13 mouse cellular contexts compared by ENCODE assay signal in the genomic region with DNA sequence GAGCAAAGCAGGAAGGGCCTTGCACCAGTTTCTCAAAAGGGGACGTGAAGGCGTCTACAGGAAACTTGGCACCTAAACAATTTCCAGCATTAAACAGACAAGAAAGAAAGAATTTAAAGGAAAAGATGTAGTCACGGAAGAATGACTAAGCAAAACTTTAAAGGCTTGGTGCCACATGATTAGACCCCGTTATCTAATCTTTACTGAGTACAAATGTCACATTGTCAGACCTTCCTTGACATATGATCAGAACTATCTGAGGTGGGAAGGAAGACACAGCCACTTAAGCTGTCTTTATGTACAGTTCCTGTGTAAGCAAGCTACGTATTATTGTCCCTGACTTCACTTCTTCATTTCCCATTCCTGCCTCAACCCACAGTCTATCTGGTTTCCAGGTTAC. TPM values are rescaled to one million over a fixed set of nuclear protein-coding genes. Genes with fewer than 3 reads are reported as not detected.
DNase-seq lines count a peak whose midpoint lies in the region; ATAC-seq and TF ChIP-seq lines count a peak whose summit lies in the region.
"Had no signal": no experiment of that assay in that cellular context is flagged by ENCODE, and none has a peak within 500 bp of the region (broad histone marks: within the 10 kb centered on the region; RNA-seq: fewer than 3 reads in every experiment).

No protein-coding gene starts in this region.

- no peak for TF ChIP-seq POLR2A in embryonic fibroblast, embryonic 13.5 days (IDR thresholded peaks at IDR 0.05; ENCODE audit: low read depth, low read length)

- H3K9me3 ChIP-seq in liver, embryonic 11.5 days (ENCODE audit: control insufficient read depth, low read length) = no peaks in the 10 kb centered on the region
- H3K9me3 ChIP-seq in liver, embryonic 15.5 days (replicated peaks) = no peaks in the 10 kb centered on the region
- H3K9me3 ChIP-seq in stomach, postnatal 0 days (ENCODE audit: control insufficient read depth, low read length) = no peaks in the 10 kb centered on the region
- H3K9me3 ChIP-seq: kidney, embryonic 15.5 days had no signal

- no peaks in the 10 kb centered on the region for H3K27me3 ChIP-seq in liver, embryonic 11.5 days (replicated peaks; ENCODE audit: control insufficient read depth, insufficient read depth, low read length)
- no peaks in the 10 kb centered on the region for H3K27me3 ChIP-seq in liver, embryonic 15.5 days
- no peaks in the 10 kb centered on the region for H3K27me3 ChIP-seq in stomach, postnatal 0 days (ENCODE audit: control insufficient read depth, insufficient read depth, low read length)
- H3K27me3 ChIP-seq: kidney, embryonic 15.5 days had no signal

- H3K4me1 ChIP-seq in liver, embryonic 11.5 days (replicated peaks; ENCODE audit: control insufficient read depth, insufficient read depth, low read length) = peaks cover 30% of the 10 kb centered on the region
- peaks cover 9% of the 10 kb centered on the region for H3K4me1 ChIP-seq in embryonic fibroblast, embryonic 13.5 days (ENCODE audit: control insufficient read depth, insufficient read depth, low read length)
- peaks cover 67% of the 10 kb centered on the region for H3K4me1 ChIP-seq in liver, embryonic 15.5 days (replicated peaks)
- no peaks in the 10 kb centered on the region for H3K4me1 ChIP-seq in stomach, postnatal 0 days (replicated peaks; ENCODE audit: control insufficient read depth, insufficient read depth)

- peak; percentile 48 for ATAC-seq in liver, embryonic 11.5 days (replicated peaks; ENCODE audit: low FRiP score)
- ATAC-seq in liver, embryonic 15.5 days (ENCODE audit: insufficient read depth) = no peak; the same call in 1 of the 2 replicates
- ATAC-seq in stomach, postnatal 0 days (ENCODE audit: low FRiP score, low TSS enrichment) = no peak
- no peak for ATAC-seq in activated CD4-positive, CD25-positive, alpha-beta regulatory T cell, adult 4 months

- peak overlapping the region; percentile 35; the same call in 1 of the 2 replicates for H3K9ac ChIP-seq in liver, embryonic 11.5 days (ENCODE audit: low read depth, low read length)
- 0 out of 2 replicates have a peak overlapping the region, but pooled peaks have one; percentile 25 for H3K9ac ChIP-seq in liver, embryonic 15.5 days
- H3K9ac ChIP-seq in stomach, postnatal 0 days (ENCODE audit: low read length) = no peak overlapping the region
- H3K9ac ChIP-seq: kidney, embryonic 15.5 days had no signal

- H3K4me3 ChIP-seq in liver, embryonic 11.5 days (ENCODE audit: low read depth, low read length) = no peak overlapping the region
- H3K4me3 ChIP-seq in embryonic fibroblast, embryonic 13.5 days (ENCODE audit: insufficient read depth, low read length) = no peak overlapping the region
- 0 out of 2 replicates have a peak overlapping the region, but pooled peaks have one; percentile 9 for H3K4me3 ChIP-seq in liver, embryonic 15.5 days (replicated peaks)
- H3K4me3 ChIP-seq in stomach, postnatal 0 days (ENCODE audit: low read depth, low read length) = no peak overlapping the region
- H3K4me3 ChIP-seq: kidney, embryonic 15.5 days had no signal

- peak overlapping the region; percentile 78 for H3K27ac ChIP-seq in liver, embryonic 11.5 days (ENCODE audit: low read depth, low read length)
- H3K27ac ChIP-seq in embryonic fibroblast, embryonic 13.5 days (ENCODE audit: insufficient read depth, low read length) = peak overlapping the region; percentile 99
- H3K27ac ChIP-seq in liver, embryonic 15.5 days (replicated peaks) = peak overlapping the region; percentile 84
- no peak overlapping the region for H3K27ac ChIP-seq in stomach, postnatal 0 days (replicated peaks)
- H3K27ac ChIP-seq: kidney, embryonic 15.5 days had no signal

- DNase-seq in liver, embryonic 11.5 days (ENCODE audit: low spot score) = no peak
- no peak for DNase-seq in liver
- no peak for DNase-seq in gastrocnemius, adult 8-10 months (ENCODE audit: low spot score in 2 of 2)
- DNase-seq in stomach, postnatal 0 days (ENCODE audit: low spot score) = no peak
- DNase-seq: adrenal gland, adult 2 months; embryo, embryonic 11 days; heart, postnatal 36 days; lung, adult 18-20 months; thymus, adult 18-20 months had no signal

- no peak for TF ChIP-seq CTCF in embryonic fibroblast, embryonic 13.5 days (IDR thresholded peaks at IDR 0.05; ENCODE audit: borderline replicate concordance, insufficient read depth, low read length)
- no peak for TF ChIP-seq CTCF in stomach, postnatal 0 days (IDR thresholded peaks at IDR 0.05; ENCODE audit: low read depth)

- H3K4me2 ChIP-seq in liver, embryonic 11.5 days = peak overlapping the region; percentile 58
- peak overlapping the region; percentile 57 for H3K4me2 ChIP-seq in liver, embryonic 15.5 days
- H3K4me2 ChIP-seq in stomach, postnatal 0 days (replicated peaks; ENCODE audit: low read depth) = no peak overlapping the region
- H3K4me2 ChIP-seq: kidney, embryonic 15.5 days had no signal

- TF ChIP-seq EP300 in stomach, postnatal 0 days (optimal IDR thresholded peaks at IDR 0.05) = no peak

- no peaks in the 10 kb centered on the region for H3K36me3 ChIP-seq in liver, embryonic 11.5 days (ENCODE audit: control insufficient read depth, insufficient read depth, low read length)
- no peaks in the 10 kb centered on the region for H3K36me3 ChIP-seq in liver, embryonic 15.5 days (replicated peaks)
- H3K36me3 ChIP-seq in stomach, postnatal 0 days (ENCODE audit: control insufficient read depth, insufficient read depth, low read length) = no peaks in the 10 kb centered on the region
- H3K36me3 ChIP-seq: kidney, embryonic 15.5 days had no signal

- WGBS in liver, embryonic 11.5 days = 41% methylated on average over 5 of the region's 5 CpGs
- 14% methylated on average over 5 of the region's 5 CpGs for WGBS in liver, embryonic 15.5 days (ENCODE audit: insufficient replicate concordance)
- WGBS in stomach, postnatal 0 days = 47% methylated on average over 5 of the region's 5 CpGs

RNA-seq across cellular contexts. Expression of a gene that starts 3.1 kb away (rescaled TPM):
- 64.4 and 78.9 TPM in 2 replicates for polyA plus RNA-seq in liver, embryonic 11.5 days (2014; fragmentation: Nextera tagmentation; extraction: Ambion mirVana)
- polyA plus RNA-seq in embryonic fibroblast, embryonic 13.5 days (2011; ENCODE audit: insufficient read length, low read depth, missing spikeins) = 92.1 and 103 TPM in 2 replicates
- 30.3 and 37.5 TPM in 2 replicates for polyA plus RNA-seq in liver, embryonic 15.5 days (2015; fragmentation: Nextera tagmentation; extraction: Ambion mirVana)
- 1 to 10 TPM; 5.5 to 9.3 (median 7.5) TPM for total RNA-seq in gastrocnemius, adult 8-10 months (2022)
- polyA plus RNA-seq in stomach, postnatal 0 days (2015; fragmentation: Nextera tagmentation; extraction: Ambion mirVana) = 46.5 and 55.6 TPM in 2 replicates
- 10 to 100 TPM; 26.5 to 32.2 TPM for polyA plus RNA-seq in activated CD4-positive, CD25-positive, alpha-beta regulatory T cell, adult 4 months (2017; shearing (Covaris generic))

RNA-seq across cellular contexts. Expression of a gene that starts 8.0 kb away (rescaled TPM):
- polyA plus RNA-seq in liver, embryonic 11.5 days (2014; fragmentation: Nextera tagmentation; extraction: Ambion mirVana) = 178 and 191 TPM in 2 replicates
- 486 and 500 TPM in 2 replicates for polyA plus RNA-seq in embryonic fibroblast, embryonic 13.5 days (2011; ENCODE audit: insufficient read length, low read depth, missing spikeins)
- 69.2 and 84.9 TPM in 2 replicates for polyA plus RNA-seq in liver, embryonic 15.5 days (2015; fragmentation: Nextera tagmentation; extraction: Ambion mirVana)
- 100 to 1,000 TPM in 1 of 4 experiments, 10 to 100 TPM in 3; 91.2 to 102 (median 96.4) TPM for total RNA-seq in gastrocnemius, adult 8-10 months (2022)
- polyA plus RNA-seq in stomach, postnatal 0 days (2015; fragmentation: Nextera tagmentation; extraction: Ambion mirVana) = 94.4 and 94.9 TPM in 2 replicates
- polyA plus RNA-seq in activated CD4-positive, CD25-positive, alpha-beta regulatory T cell, adult 4 months (2017; shearing (Covaris generic)) = 100 to 1,000 TPM; 143 to 183 TPM

RNA-seq across cellular contexts. Expression of a gene that starts 29.3 kb away (rescaled TPM):
- 40.1 and 46.9 TPM in 2 replicates for polyA plus RNA-seq in liver, embryonic 11.5 days (2014; fragmentation: Nextera tagmentation; extraction: Ambion mirVana)
- 14.8 and 20.9 TPM in 2 replicates for polyA plus RNA-seq in embryonic fibroblast, embryonic 13.5 days (2011; ENCODE audit: insufficient read length, low read depth, missing spikeins)
- 16.2 TPM in 2 replicates for polyA plus RNA-seq in liver, embryonic 15.5 days (2015; fragmentation: Nextera tagmentation; extraction: Ambion mirVana)
- total RNA-seq in gastrocnemius, adult 8-10 months (2022) = 100 to 1,000 TPM in 1 of 4 experiments, 10 to 100 TPM in 3; 78.0 to 102 (median 92.9) TPM
- polyA plus RNA-seq in stomach, postnatal 0 days (2015; fragmentation: Nextera tagmentation; extraction: Ambion mirVana) = 48.8 and 50.6 TPM in 2 replicates
- polyA plus RNA-seq in activated CD4-positive, CD25-positive, alpha-beta regulatory T cell, adult 4 months (2017; shearing (Covaris generic)) = 10 to 100 TPM; 11.4 to 23.6 TPM
